Comparison of ENCODE assay signal across 8 mouse cellular contexts in the genomic region with DNA sequence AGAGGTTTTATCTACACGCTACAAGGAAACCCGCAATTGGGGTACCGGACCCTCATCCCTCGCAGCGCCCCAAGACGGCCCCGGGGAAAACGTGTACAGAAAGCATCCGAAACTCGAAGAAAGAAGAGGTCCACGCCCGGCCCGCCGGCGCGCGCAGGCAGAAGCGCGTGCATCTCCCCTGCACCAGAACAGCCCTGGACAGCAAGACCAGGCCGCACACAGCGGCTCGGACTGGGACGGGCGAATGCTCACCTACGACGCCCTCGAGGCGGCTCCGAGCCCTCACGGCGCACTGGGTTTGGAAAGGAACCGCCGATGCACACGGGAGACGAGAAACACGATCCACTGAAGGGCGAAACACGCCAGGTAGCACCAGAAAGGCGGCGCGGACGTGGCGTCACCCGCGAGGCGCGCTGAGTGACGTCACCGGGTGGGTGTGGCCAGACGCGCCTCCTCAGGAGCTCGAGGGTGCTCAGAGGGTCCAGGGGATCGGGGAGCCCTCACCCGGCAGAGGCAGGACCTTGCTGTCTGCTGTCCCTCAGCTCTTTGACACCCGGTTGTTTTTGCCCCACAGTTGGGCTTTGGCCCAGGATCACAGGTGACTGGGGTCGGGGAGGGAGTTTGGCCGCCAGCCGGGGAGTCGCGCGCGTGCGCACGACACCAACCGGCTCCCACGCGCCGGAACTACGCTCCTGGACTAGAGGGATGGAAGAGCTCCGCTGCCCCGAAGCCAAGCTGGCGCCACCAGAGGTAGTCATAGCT. TPM values are rescaled to one million over a fixed set of nuclear protein-coding genes. Genes with fewer than 3 reads are reported as not detected.
DNase-seq lines count a peak whose midpoint lies in the region; ATAC-seq lines count a peak whose summit lies in the region.

A gene (minus strand): TSS at position 425 of the 762 bp plus-strand sequence.
A gene (plus strand): TSS at position 439 of the 762 bp plus-strand sequence.

- peak within 1 kb of the TSS; percentile 71 for H3K4me2 ChIP-seq in hindbrain, embryonic 15.5 days

- under 1% methylated on average over 72 of the region's 72 CpGs for WGBS in hindbrain, embryonic 15.5 days

- ATAC-seq in hindbrain, embryonic 15.5 days (ENCODE audit: low FRiP score, low read depth) = peak; percentile 98

- no peaks in the 10 kb centered on the region for H3K27me3 ChIP-seq in hindbrain, embryonic 15.5 days

- peak within 1 kb of the TSS; percentile 92 for H3K4me3 ChIP-seq in hindbrain, embryonic 15.5 days

- H3K27ac ChIP-seq in hindbrain, embryonic 15.5 days (replicated peaks) = peak within 1 kb of the TSS; percentile 95

- peak; percentile 92 for DNase-seq in R1 (ENCODE audit: low read depth, low spot score)
- peak; percentile 99 to 100 for DNase-seq in cerebellum, postnatal 25 days
- DNase-seq in frontal cortex, postnatal 36 days (ENCODE audit: low spot score in 2 of 2) = peak; percentile 99
- peak; percentile 91 for DNase-seq in left cerebral cortex, adult 11 months (ENCODE audit: low spot score)
- peak; percentile 94 to 96 for DNase-seq in lung, postnatal 4 days
- DNase-seq in retina, postnatal 7 days (ENCODE audit: low read depth, low spot score) = peak; percentile 88
- DNase-seq in urinary bladder, adult 2 months (ENCODE audit: low spot score) = peak; percentile 99

- H3K4me1 ChIP-seq in hindbrain, embryonic 15.5 days (replicated peaks) = peaks cover 28% of the 10 kb centered on the region

- H3K36me3 ChIP-seq in hindbrain, embryonic 15.5 days = peaks cover 41% of the 10 kb centered on the region

- peak within 1 kb of the TSS; percentile 88 for H3K9ac ChIP-seq in hindbrain, embryonic 15.5 days

- H3K9me3 ChIP-seq in hindbrain, embryonic 15.5 days = no peaks in the 10 kb centered on the region

RNA-seq across cellular contexts. Expression of the first gene that starts in this region (rescaled TPM):
- polyA plus RNA-seq in hindbrain, embryonic 15.5 days (2015; fragmentation: Nextera tagmentation; extraction: Ambion mirVana) = 58.0 and 59.8 TPM in 2 replicates
- 23.2 and 23.4 TPM in 2 replicates for polyA plus RNA-seq in urinary bladder, adult 2 months (2012; rRNA removed)

RNA-seq across cellular contexts. Expression of the second gene that starts in this region (rescaled TPM):
- polyA plus RNA-seq in hindbrain, embryonic 15.5 days (2015; fragmentation: Nextera tagmentation; extraction: Ambion mirVana) = 15.6 and 16.0 TPM in 2 replicates
- polyA plus RNA-seq in urinary bladder, adult 2 months (2012; rRNA removed) = 4.9 and 7.1 TPM in 2 replicates

Comparison
In these comparisons a context has a peak if more than half of its experiments do, and no peak if none do; other contexts are left out.
1. Peak in every context shown above with its lines: DNase-seq, ATAC-seq, H3K4me3 ChIP-seq and H3K27ac ChIP-seq.